Mouse (Mus musculus) liver, postnatal 0 days (tissue): ENCODE data around the gene Acss1.
A peak's percentile ranks its signal among the peaks of the same experiment; 100 is the strongest.

Experiments
- CTCF ChIP-seq: sonication (generic); IDR thresholded peaks from 2 replicates; pipeline ENCODE4 v1.5.1; 2016; ENCODE audit warnings: antibody characterized with exemption, low read depth
- EP300 ChIP-seq: IDR thresholded peaks from 2 replicates; pipeline ENCODE4 v1.6.1; 2016; ENCODE audit warnings: antibody characterized with exemption, low read depth, mild to moderate bottlenecking

DNA sequence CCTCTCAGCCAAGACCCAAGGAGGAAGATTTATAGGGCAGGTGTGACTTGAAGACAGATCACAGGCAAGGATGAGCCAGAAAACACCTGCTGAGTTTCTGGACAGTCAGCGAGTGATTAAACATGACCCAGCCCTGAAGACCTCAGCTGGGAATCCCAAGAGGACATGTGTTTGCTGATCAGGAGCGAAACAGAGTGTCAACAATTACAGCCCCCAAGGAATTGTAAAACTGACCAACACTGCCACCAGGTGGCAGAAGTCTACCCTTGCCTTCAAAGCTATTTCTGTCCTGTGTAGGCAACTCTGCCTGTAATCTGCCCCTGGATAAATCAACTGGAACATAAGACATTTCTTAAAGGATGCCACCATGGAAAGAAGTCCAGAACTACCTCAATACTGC lies 6.6 kb upstream of the Acss1 start:
- TF ChIP-seq EP300 (no peak), CTCF (peak; percentile 92)
